Mouse (Mus musculus): ENCODE data around the gene Fam189a1. TPM values are rescaled to one million over a fixed set of nuclear protein-coding genes. Genes with fewer than 3 reads are reported as not detected.
A peak's percentile ranks its signal among the peaks of the same experiment; 100 is the strongest.

Fam189a1 gene
- polyA plus RNA-seq, 1 experiment from 2014 or later = 12.6 TPM

GRCm38 (mm10) chr7:64856526-64857082, 299.8 kb downstream of the Fam189a1 start:
- H3K9me3 ChIP-seq = no peaks in the 10 kb centered on the region
- ATAC-seq (replicated peaks) = no peak
- no peaks in the 10 kb centered on the region for H3K4me1 ChIP-seq
- no peak overlapping the region for H3K4me2 ChIP-seq
- no peak overlapping the region for H3K9ac ChIP-seq
- WGBS = 65% methylated on average over 12 of the region's 12 CpGs
- no peak overlapping the region for H3K4me3 ChIP-seq
- H3K36me3 ChIP-seq (replicated peaks) = no peaks in the 10 kb centered on the region
- H3K27ac ChIP-seq = no peak overlapping the region
- H3K27me3 ChIP-seq (replicated peaks) = no peaks in the 10 kb centered on the region

- Histone ChIP-seq H3K36me3 (replicated peaks) (no peaks in the 10 kb centered on the region), H3K4me1 (no peaks in the 10 kb centered on the region), H3K9ac (no peak overlapping the region), H3K27ac (no peak overlapping the region), H3K4me2 (no peak overlapping the region), H3K4me3 (no peak overlapping the region), H3K9me3 (no peaks in the 10 kb centered on the region), H3K27me3 (replicated peaks) (no peaks in the 10 kb centered on the region)
- no peak for ATAC-seq (replicated peaks)
- WGBS = 65% methylated on average over 15 of the region's 15 CpGs
Observed at GRCm38 (mm10) chr7:64855976-64856375, 300.4 kb downstream of the Fam189a1 start.

- no peaks in the 10 kb centered on the region for H3K27me3 ChIP-seq (replicated peaks)
- whole genome bisulfite sequencing = 92% methylated on average over 5 of the region's 10 CpGs
- H3K36me3 ChIP-seq (replicated peaks) = no peaks in the 10 kb centered on the region
- no peaks in the 10 kb centered on the region for H3K9me3 ChIP-seq
- ATAC-seq (replicated peaks) = no peak
- no peak overlapping the region for H3K9ac ChIP-seq
- no peaks in the 10 kb centered on the region for H3K4me1 ChIP-seq
- H3K27ac ChIP-seq = no peak overlapping the region
- no peak overlapping the region for H3K4me2 ChIP-seq
- no peak overlapping the region for H3K4me3 ChIP-seq
Observed at GRCm38 (mm10) chr7:64855389-64855927, 300.9 kb downstream of the Fam189a1 start.

- no peaks in the 10 kb centered on the region for H3K36me3 ChIP-seq (replicated peaks)
- no peaks in the 10 kb centered on the region for H3K9me3 ChIP-seq
- H3K4me1 ChIP-seq = no peaks in the 10 kb centered on the region
- no peak overlapping the region for H3K4me2 ChIP-seq
- no peak overlapping the region for H3K9ac ChIP-seq
- H3K4me3 ChIP-seq = no peak overlapping the region
- no peak for ATAC-seq (replicated peaks)
- 55% methylated on average over 3 of the region's 3 CpGs for WGBS
- no peaks in the 10 kb centered on the region for H3K27me3 ChIP-seq (replicated peaks)
- H3K27ac ChIP-seq = no peak overlapping the region
Observed at GRCm38 (mm10) chr7:64850791-64851190, 305.6 kb downstream of the Fam189a1 start.

GRCm38 (mm10) chr7:64847366-64847899, 308.9 kb downstream of the Fam189a1 start:
- Histone ChIP-seq H3K4me2 (no peak overlapping the region), H3K9me3 (no peaks in the 10 kb centered on the region), H3K27ac (no peak overlapping the region), H3K36me3 (replicated peaks) (no peaks in the 10 kb centered on the region), H3K9ac (no peak overlapping the region), H3K4me3 (no peak overlapping the region), H3K27me3 (replicated peaks) (no peaks in the 10 kb centered on the region), H3K4me1 (no peaks in the 10 kb centered on the region)
- 67% methylated on average over 5 of the region's 5 CpGs for WGBS
- ATAC-seq (replicated peaks) = no peak

- WGBS = 89% methylated on average over 3 of the region's 3 CpGs
- Histone ChIP-seq H3K4me1 (peaks cover 7% of the 10 kb centered on the region), H3K4me2 (no peak overlapping the region), H3K27me3 (replicated peaks) (no peaks in the 10 kb centered on the region), H3K36me3 (replicated peaks) (no peaks in the 10 kb centered on the region), H3K9me3 (no peaks in the 10 kb centered on the region), H3K27ac (no peak overlapping the region), H3K9ac (no peak overlapping the region), H3K4me3 (no peak overlapping the region)
- ATAC-seq (replicated peaks) = no peak
Observed at GRCm38 (mm10) chr7:64846061-64846460, 310.3 kb downstream of the Fam189a1 start.

GRCm38 (mm10) chr7:64840946-64841659, 315.3 kb downstream of the Fam189a1 start:
- H3K9me3 ChIP-seq = no peaks in the 10 kb centered on the region
- WGBS = 22% methylated on average over 10 of the region's 10 CpGs
- peaks cover 20% of the 10 kb centered on the region for H3K4me1 ChIP-seq
- ATAC-seq (replicated peaks) = peak; percentile 80
- H3K27ac ChIP-seq = peak overlapping the region; percentile 27
- no peak overlapping the region for H3K4me3 ChIP-seq
- H3K36me3 ChIP-seq (replicated peaks) = no peaks in the 10 kb centered on the region
- no peaks in the 10 kb centered on the region for H3K27me3 ChIP-seq (replicated peaks)
- 0 out of 2 replicates have a peak overlapping the region, but pooled peaks have one; percentile 11 for H3K4me2 ChIP-seq
- no peak overlapping the region for H3K9ac ChIP-seq

GRCm38 (mm10) chr7:64840576-64840895, 315.8 kb downstream of the Fam189a1 start:
- peaks cover 20% of the 10 kb centered on the region for H3K4me1 ChIP-seq
- no peaks in the 10 kb centered on the region for H3K27me3 ChIP-seq (replicated peaks)
- H3K36me3 ChIP-seq (replicated peaks) = no peaks in the 10 kb centered on the region
- H3K4me2 ChIP-seq = peak overlapping the region; percentile 45
- WGBS = 63% methylated on average over 1 of the region's 1 CpGs
- no peak for ATAC-seq (replicated peaks)
- H3K9me3 ChIP-seq = no peaks in the 10 kb centered on the region
- no peak overlapping the region for H3K9ac ChIP-seq
- H3K27ac ChIP-seq = no peak overlapping the region
- H3K4me3 ChIP-seq = no peak overlapping the region

- Histone ChIP-seq H3K4me2 (peak overlapping the region; percentile 45), H3K36me3 (replicated peaks) (no peaks in the 10 kb centered on the region), H3K4me1 (peaks cover 20% of the 10 kb centered on the region), H3K27ac (no peak overlapping the region), H3K9me3 (no peaks in the 10 kb centered on the region), H3K4me3 (peak overlapping the region; percentile 17), H3K9ac (no peak overlapping the region), H3K27me3 (replicated peaks) (no peaks in the 10 kb centered on the region)
- 2% methylated on average over 21 of the region's 21 CpGs for WGBS
- peak; percentile 76 for ATAC-seq (replicated peaks)
Observed at GRCm38 (mm10) chr7:64839801-64840575, 316.4 kb downstream of the Fam189a1 start.

GRCm38 (mm10) chr7:64839281-64839680, 317.1 kb downstream of the Fam189a1 start:
- Histone ChIP-seq H3K9ac (no peak overlapping the region), H3K9me3 (no peaks in the 10 kb centered on the region), H3K27me3 (replicated peaks) (no peaks in the 10 kb centered on the region), H3K4me2 (no peak overlapping the region), H3K36me3 (replicated peaks) (no peaks in the 10 kb centered on the region), H3K27ac (no peak overlapping the region), H3K4me1 (peaks cover 20% of the 10 kb centered on the region), H3K4me3 (no peak overlapping the region)
- 73% methylated on average over 2 of the region's 2 CpGs for WGBS
- no peak for ATAC-seq (replicated peaks)

- H3K4me3 ChIP-seq = no peak overlapping the region
- no peaks in the 10 kb centered on the region for H3K27me3 ChIP-seq (replicated peaks)
- no peaks in the 10 kb centered on the region for H3K9me3 ChIP-seq
- no peak for ATAC-seq (replicated peaks)
- no peaks in the 10 kb centered on the region for H3K4me1 ChIP-seq
- 44% methylated on average over 5 of the region's 5 CpGs for WGBS
- H3K36me3 ChIP-seq (replicated peaks) = no peaks in the 10 kb centered on the region
- no peak overlapping the region for H3K4me2 ChIP-seq
- no peak overlapping the region for H3K9ac ChIP-seq
- no peak overlapping the region for H3K27ac ChIP-seq
Observed at GRCm38 (mm10) chr7:64830214-64830995, 326.0 kb downstream of the Fam189a1 start.

GRCm38 (mm10) chr7:64821081-64821480, 335.3 kb downstream of the Fam189a1 start:
- no peak for ATAC-seq (replicated peaks)
- Histone ChIP-seq H3K4me3 (no peak overlapping the region), H3K36me3 (replicated peaks) (no peaks in the 10 kb centered on the region), H3K9me3 (no peaks in the 10 kb centered on the region), H3K9ac (no peak overlapping the region), H3K4me1 (no peaks in the 10 kb centered on the region), H3K27me3 (replicated peaks) (no peaks in the 10 kb centered on the region), H3K27ac (no peak overlapping the region), H3K4me2 (no peak overlapping the region)
- WGBS = 85% methylated on average over 5 of the region's 5 CpGs

All from midbrain, embryonic 15.5 days (tissue).